Mouse (Mus musculus): ENCODE measurements around the gene Atf6b.

- TF ChIP-seq CTCF (IDR thresholded peaks at IDR 0.05; ENCODE audit: control insufficient read depth, insufficient read depth, insufficient read length) (no peak), USF1 (IDR thresholded peaks at IDR 0.05; ENCODE audit: low read depth) (no peak), MYOD1 (IDR thresholded peaks at IDR 0.05; ENCODE audit: control insufficient read depth, insufficient read length, low read depth) (no peak), CEBPB (IDR thresholded peaks at IDR 0.05; ENCODE audit: low read depth) (no peak)
These were observed 23.3 kb downstream of the Atf6b start, which contains the start of gene Tnxb for GRCm38 (mm10) chr17:34670235-34670634.
